Mouse (Mus musculus) embryonic facial prominence, embryonic 15.5 days (tissue): ENCODE results near the gene Gmcl1. TPM values are rescaled to one million over a fixed set of nuclear protein-coding genes. Genes with fewer than 3 reads are reported as not detected.

Source experiments
- ATAC-seq: fragments of 200-750 bp; cut with Nextera tagmentation; 2 replicates; pipeline ENCODE4 v1.8.0; 2017; ENCODE audit warnings: low read depth, moderate TSS enrichment; ENCODE audit not compliant: insufficient number of reproducible peaks, low FRiP score, low TSS enrichment
- H3K27ac ChIP-seq: fragments of 300-500 bp; sonication (generic); replicated peaks from 2 replicates; pipeline ENCODE4 v1.5.1; 2015; ENCODE audit warnings: mild to moderate bottlenecking, inconsistent platforms
- H3K27me3 ChIP-seq: fragments of 300-500 bp; sonication (generic); 2 replicates; pipeline ENCODE4 v1.6.1; 2015; ENCODE audit warnings: inconsistent platforms
- H3K36me3 ChIP-seq: fragments of 300-500 bp; sonication (generic); 2 replicates; pipeline ENCODE4 v1.6.1; 2015; ENCODE audit warnings: mild to moderate bottlenecking, inconsistent platforms
- H3K4me1 ChIP-seq: fragments of 300-500 bp; sonication (generic); 2 replicates; pipeline ENCODE4 v1.6.1; 2015; ENCODE audit warnings: inconsistent platforms
- H3K4me2 ChIP-seq: fragments of 300-500 bp; sonication (generic); replicated peaks from 2 replicates; pipeline ENCODE4 v1.6.1; 2015; ENCODE audit warnings: mild to moderate bottlenecking, inconsistent platforms
- H3K4me3 ChIP-seq: fragments of 300-500 bp; sonication (generic); replicated peaks from 2 replicates; pipeline ENCODE4 v1.5.1; 2015; ENCODE audit warnings: mild to moderate bottlenecking, inconsistent platforms
- H3K9ac ChIP-seq: fragments of 300-500 bp; sonication (generic); 2 replicates; pipeline ENCODE4 v1.6.1; 2015; ENCODE audit warnings: inconsistent platforms
- H3K9me3 ChIP-seq: fragments of 300-500 bp; sonication (generic); replicated peaks from 2 replicates; pipeline ENCODE4 v1.6.1; 2016; ENCODE audit warnings: inconsistent platforms
- WGBS: fragments of 180-500 bp; shearing (Covaris S2); methylation state at CpG from one replicate; pipeline ENCODE4 v1.1.7; 2015; 5-methylcytosine and 5-hydroxymethylcytosine counted together
- polyA plus RNA-seq: library from polyadenylated mRNA; unstranded; fragments of >200 nt; fragmentation: Nextera tagmentation; extraction: Ambion mirVana; gene quantifications from 2 replicates; pipeline ENCODE4 v1.2.1, GENCODE M21; 2015

Gene Gmcl1
- polyA plus RNA-seq, 1 experiment from 2014 or later, result 40.1 TPM

DNA sequence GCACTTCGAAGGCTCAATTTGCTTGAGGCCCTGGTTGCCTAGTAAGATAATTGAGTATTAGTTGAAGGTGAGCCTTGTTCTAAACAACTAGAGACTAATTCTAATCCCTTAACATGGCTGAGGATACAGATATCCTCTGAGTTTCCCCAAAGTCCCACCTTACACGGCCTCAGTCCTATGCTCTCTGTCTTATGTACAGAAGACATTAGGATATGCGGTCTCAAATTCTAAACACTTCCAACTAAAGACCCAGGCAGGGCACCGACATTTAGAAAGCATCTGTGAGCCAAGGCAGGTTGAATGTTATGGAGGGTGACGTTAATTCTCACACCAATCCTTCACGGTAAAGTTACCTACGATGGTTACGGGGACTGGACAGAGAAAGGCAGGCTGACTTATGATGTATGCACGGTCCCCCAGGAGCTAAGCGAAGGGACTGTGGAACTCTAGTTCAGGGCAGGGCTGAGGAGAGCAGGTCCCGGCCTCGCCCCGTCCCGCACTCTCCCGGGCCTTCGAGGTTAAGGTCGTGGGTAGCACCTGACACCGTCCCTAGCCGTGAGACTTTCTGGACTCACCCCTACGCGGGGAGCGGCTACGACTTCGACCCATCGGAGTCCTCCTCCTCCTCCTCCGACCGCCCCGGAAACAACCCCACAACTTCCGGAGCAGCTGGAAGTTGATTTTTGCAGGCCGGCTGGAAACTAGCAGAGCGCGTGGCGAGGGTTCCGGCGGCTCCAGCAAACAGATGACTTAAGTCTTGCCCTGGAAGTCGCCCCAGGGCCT, 49.1 kb downstream of the Gmcl1 start, which contains the start of gene Snrnp27:
Gene Snrnp27 (minus strand): TSS at position 651 of the 783 bp plus-strand sequence.
- Histone ChIP-seq H3K9ac (peak within 1 kb of the TSS; percentile 87), H3K27me3 (no peaks in the 10 kb centered on the region), H3K4me1 (peaks cover 12% of the 10 kb centered on the region; the same call in 1 of the 2 replicates), H3K4me2 (peak within 1 kb of the TSS; percentile 73), H3K9me3 (no peaks in the 10 kb centered on the region), H3K27ac (peak within 1 kb of the TSS; percentile 81), H3K36me3 (peaks cover 34% of the 10 kb centered on the region), H3K4me3 (peak within 1 kb of the TSS; percentile 82)
- peak; percentile 81 for ATAC-seq
- WGBS, result 2% methylated on average over 36 of the region's 36 CpGs

DNA sequence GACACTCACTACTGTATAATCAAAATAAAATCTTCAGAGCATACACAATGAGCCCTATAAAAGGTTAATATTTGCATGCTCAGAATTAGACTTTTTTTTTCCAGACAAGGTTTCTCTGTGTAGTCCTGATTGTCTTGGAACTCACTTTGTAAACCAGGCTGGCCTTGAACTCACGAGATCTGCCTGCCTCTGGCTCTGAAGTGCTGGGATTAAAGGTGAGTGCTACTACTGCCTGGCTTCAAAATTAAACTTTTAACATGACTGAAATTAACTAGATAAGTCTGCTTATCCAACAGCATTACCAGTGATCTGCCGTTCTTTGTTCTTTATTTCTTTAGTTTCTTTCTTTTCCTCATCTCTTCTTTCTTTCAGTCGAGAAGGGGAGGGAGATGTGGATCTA, 51.9 kb downstream of the Gmcl1 start:
- WGBS, result 94% methylated on average over 3 of the region's 3 CpGs
- Histone ChIP-seq H3K4me3 (no peak overlapping the region), H3K9me3 (no peaks in the 10 kb centered on the region), H3K4me2 (no peak overlapping the region), H3K36me3 (peaks cover 61% of the 10 kb centered on the region), H3K27ac (no peak overlapping the region), H3K9ac (no peak overlapping the region; the same call in 1 of the 2 replicates), H3K4me1 (peaks cover 12% of the 10 kb centered on the region; the same call in 1 of the 2 replicates), H3K27me3 (no peaks in the 10 kb centered on the region)
- ATAC-seq, result no peak

DNA sequence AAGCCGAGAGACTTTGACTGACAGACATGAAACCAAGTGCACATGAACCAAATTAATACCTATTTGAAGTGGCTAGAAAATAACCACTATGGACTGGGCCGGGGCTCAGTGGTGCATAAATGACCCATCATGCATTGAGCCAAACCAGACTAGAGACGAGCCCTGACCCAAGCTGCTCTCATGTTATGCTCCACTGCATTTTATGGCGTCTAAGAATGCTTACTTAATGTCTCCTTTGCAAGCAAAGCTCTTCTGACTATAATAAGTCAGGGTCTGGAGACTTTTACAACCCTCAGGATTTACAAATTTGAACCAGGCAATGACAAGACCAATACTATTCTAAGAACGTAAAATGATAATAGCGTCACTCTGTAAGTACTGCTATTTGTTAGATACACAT, 54.8 kb downstream of the Gmcl1 start:
- H3K27me3 ChIP-seq, result no peaks in the 10 kb centered on the region
- H3K4me2 ChIP-seq, result no peak overlapping the region
- H3K36me3 ChIP-seq, result peaks cover 88% of the 10 kb centered on the region
- no peaks in the 10 kb centered on the region for H3K9me3 ChIP-seq
- H3K4me3 ChIP-seq, result no peak overlapping the region
- 0 out of 2 replicates have a peak, but pooled peaks cover 4% of the 10 kb centered on the region for H3K4me1 ChIP-seq
- H3K9ac ChIP-seq, result no peak overlapping the region
- no peak for ATAC-seq
- WGBS, result 85% methylated on average over 6 of the region's 6 CpGs
- no peak overlapping the region for H3K27ac ChIP-seq

DNA sequence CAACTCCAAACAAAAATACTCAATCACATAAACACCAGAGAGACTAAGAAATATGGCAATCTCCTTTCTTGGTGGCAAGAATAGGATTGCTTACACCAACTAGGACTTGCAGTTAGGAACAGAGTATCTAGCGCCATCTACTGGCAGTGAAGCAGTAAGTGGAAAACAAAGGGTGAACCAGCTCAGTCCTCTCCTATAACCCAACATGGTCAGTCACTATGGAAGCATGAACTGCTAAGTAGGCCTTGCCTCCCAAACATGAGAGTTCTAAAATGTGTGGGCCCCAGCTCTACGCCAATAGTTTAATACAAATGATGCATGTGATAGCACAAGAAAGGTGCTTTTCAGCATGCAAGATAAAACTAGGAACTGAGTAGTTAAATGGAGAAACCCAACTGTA, 62.3 kb downstream of the Gmcl1 start:
- no peak overlapping the region for H3K9ac ChIP-seq
- H3K27ac ChIP-seq, result no peak overlapping the region
- ATAC-seq, result no peak
- 12% methylated on average over 2 of the region's 2 CpGs for WGBS
- H3K4me2 ChIP-seq, result no peak overlapping the region
- H3K4me1 ChIP-seq, result peaks cover 21% of the 10 kb centered on the region
- H3K9me3 ChIP-seq, result no peaks in the 10 kb centered on the region
- H3K4me3 ChIP-seq, result no peak overlapping the region
- H3K27me3 ChIP-seq, result no peaks in the 10 kb centered on the region
- H3K36me3 ChIP-seq, result peaks cover 52% of the 10 kb centered on the region

DNA sequence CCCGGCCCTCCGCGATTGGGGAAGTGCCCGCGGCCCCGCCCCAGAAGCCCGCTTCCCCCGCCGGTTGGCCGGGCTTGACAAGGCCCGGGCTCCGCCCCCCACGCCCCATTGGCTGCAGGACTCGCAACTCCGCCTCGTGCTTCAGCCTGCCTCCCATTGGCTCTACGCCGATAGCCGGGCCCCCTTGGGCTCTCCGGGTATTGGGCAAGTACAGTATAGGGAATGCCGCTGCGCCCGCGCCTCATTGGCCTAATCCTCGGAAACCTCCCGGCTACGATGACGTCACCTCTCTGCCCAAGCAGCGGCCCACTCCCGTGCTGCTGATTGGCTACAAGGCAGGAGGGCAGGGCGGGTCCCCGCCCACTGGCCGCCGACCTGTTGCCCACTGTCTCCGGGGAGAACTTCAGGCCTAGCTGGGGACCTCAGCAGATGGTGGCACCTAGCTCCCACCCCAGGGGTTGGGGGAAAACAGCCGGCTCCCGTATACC, 63.9 kb downstream of the Gmcl1 start:
- WGBS, result 2% methylated on average over 37 of the region's 37 CpGs
- H3K4me3 ChIP-seq, result peak overlapping the region; percentile 94
- peak; percentile 100 for ATAC-seq

DNA sequence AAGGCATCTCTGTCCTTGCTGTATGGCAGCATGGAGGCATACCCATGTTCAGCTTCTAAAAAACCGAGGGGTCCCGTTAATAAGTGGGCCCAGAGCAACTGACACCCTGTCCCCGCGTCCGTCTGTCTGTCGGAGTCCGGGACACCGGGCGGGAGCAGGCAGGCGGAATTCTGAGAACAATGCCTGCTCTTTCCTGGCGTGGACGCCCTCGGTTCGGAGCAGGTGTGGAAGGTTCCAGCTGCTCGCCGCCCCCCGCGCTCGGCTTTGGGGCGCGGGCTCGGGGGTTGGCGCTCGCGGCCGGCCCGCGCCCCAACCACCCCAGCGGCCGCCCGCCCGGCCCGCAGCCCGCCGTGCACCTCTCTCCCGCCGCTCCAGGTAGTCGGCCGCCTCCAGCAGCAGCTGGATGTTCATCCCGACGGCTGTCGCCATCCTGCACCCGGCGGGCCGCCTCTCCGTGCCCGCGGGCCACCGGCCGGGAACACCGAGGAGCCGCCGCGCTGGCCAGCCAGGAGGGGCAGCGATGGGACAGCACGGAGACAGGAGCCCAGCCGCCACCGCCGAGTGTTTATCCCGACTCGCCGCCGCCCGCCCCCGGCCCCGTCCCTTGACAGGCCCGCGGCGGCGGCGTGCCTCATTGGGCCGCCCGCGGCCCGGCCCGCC, 64.5 kb downstream of the Gmcl1 start, which contains the start of gene Mxd1:
Gene Mxd1 (minus strand): TSS at position 582 of the 660 bp plus-strand sequence.
- Histone ChIP-seq H3K4me1 (peaks cover 21% of the 10 kb centered on the region), H3K27ac (peak within 1 kb of the TSS; percentile 75), H3K27me3 (no peaks in the 10 kb centered on the region), H3K36me3 (peaks cover 33% of the 10 kb centered on the region), H3K9me3 (no peaks in the 10 kb centered on the region), H3K9ac (peak within 1 kb of the TSS; percentile 82), H3K4me2 (peak within 1 kb of the TSS; percentile 89), H3K4me3 (peak within 1 kb of the TSS; percentile 94)
- WGBS, result under 1% methylated on average over 75 of the region's 76 CpGs
- ATAC-seq, result 0 out of 2 replicates have a peak, but pooled peaks have one; percentile 0

More for the DNA sequence above, 63.9 kb downstream of the Gmcl1 start:
- H3K9ac ChIP-seq, result peak overlapping the region; percentile 82
- peaks cover 21% of the 10 kb centered on the region for H3K4me1 ChIP-seq
- H3K27me3 ChIP-seq, result no peaks in the 10 kb centered on the region
- H3K27ac ChIP-seq, result peak overlapping the region; percentile 75
- H3K36me3 ChIP-seq, result peaks cover 38% of the 10 kb centered on the region
- H3K4me2 ChIP-seq, result peak overlapping the region; percentile 89
- H3K9me3 ChIP-seq, result no peaks in the 10 kb centered on the region

DNA sequence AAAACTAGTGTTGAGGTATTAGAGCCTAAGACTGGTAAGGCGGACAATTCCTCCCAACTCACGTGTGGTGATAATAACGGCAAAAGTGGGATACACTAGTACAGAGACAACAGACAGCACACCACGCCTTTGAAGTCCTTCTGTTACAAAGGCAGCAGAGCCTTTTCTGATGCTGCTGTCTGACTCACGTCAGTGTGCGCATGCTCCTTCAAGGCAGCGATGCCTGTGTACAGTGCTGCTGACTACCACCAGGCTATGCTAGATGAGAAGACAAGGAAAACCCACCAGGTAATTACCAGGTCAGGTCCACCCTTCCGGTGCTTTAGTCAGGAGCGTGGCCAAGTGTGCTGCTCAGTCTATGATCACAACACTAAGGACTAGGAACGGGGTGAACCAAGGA, 66.1 kb downstream of the Gmcl1 start:
- Histone ChIP-seq H3K27me3 (no peaks in the 10 kb centered on the region), H3K4me2 (no peak overlapping the region), H3K36me3 (peaks cover 34% of the 10 kb centered on the region), H3K9ac (no peak overlapping the region), H3K9me3 (no peaks in the 10 kb centered on the region), H3K4me1 (peaks cover 21% of the 10 kb centered on the region), H3K4me3 (no peak overlapping the region), H3K27ac (no peak overlapping the region)
- 86% methylated on average over 10 of the region's 10 CpGs for WGBS
- no peak for ATAC-seq

DNA sequence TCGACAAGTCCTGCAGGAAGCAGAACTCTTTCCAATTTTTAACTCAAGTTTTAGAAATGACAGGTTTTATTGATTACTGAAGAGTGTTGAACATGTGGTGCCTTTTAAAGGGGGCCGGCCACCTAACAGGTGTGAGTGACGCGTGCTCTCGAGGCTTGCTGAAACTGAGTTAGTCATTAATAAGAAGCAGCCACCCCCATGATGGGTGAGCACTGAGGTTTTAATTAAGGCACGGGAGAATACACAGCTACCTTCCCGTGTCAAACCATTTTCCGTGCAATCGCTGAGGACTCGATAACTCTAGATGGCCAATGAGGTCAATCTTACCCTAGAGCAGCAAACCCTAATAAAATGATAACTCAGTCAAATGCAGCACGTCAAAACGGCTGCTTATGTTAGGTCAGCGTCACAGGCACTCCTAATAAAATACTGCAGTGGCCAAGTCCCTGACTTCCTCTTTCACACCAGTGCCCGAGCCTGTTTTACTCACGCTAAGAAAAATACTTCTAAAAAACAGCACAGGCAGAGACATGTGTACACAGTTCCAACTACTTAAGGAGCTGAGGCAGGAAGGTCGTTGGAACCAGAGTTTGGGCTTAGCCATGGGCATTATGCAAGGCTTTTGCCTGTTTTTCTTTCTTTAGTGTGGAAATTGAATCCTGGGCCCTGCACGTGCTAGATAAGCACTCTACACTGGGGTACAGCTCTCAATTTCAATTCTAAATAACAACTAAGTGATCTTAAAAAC, 67.4 kb downstream of the Gmcl1 start:
- H3K27ac ChIP-seq, result no peak overlapping the region
- H3K9ac ChIP-seq, result no peak overlapping the region
- H3K4me3 ChIP-seq, result no peak overlapping the region
- no peak overlapping the region for H3K4me2 ChIP-seq
- no peak for ATAC-seq
- no peaks in the 10 kb centered on the region for H3K27me3 ChIP-seq
- 70% methylated on average over 17 of the region's 17 CpGs for WGBS
- H3K9me3 ChIP-seq, result no peaks in the 10 kb centered on the region
- peaks cover 34% of the 10 kb centered on the region for H3K36me3 ChIP-seq
- peaks cover 21% of the 10 kb centered on the region for H3K4me1 ChIP-seq

DNA sequence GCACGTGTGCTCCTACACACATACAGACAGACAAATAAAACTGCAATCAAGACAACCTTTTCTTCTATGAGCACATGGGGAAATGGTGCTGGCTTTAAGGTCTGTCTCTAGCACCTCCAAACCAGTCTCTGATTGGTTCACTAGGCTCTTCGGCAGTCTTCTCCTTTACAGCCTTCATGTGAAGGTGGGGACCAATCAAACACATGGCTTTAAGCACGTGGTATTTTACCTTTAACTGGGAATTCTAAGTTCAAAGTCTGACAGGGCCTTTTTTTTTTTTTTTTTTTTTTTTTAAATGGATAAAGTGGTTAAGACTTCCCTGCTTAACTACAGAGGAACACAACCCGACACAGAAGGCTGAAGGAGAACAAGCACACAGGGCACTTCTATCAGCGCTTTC, 68.1 kb downstream of the Gmcl1 start:
- 82% methylated on average over 5 of the region's 5 CpGs for WGBS

DNA sequence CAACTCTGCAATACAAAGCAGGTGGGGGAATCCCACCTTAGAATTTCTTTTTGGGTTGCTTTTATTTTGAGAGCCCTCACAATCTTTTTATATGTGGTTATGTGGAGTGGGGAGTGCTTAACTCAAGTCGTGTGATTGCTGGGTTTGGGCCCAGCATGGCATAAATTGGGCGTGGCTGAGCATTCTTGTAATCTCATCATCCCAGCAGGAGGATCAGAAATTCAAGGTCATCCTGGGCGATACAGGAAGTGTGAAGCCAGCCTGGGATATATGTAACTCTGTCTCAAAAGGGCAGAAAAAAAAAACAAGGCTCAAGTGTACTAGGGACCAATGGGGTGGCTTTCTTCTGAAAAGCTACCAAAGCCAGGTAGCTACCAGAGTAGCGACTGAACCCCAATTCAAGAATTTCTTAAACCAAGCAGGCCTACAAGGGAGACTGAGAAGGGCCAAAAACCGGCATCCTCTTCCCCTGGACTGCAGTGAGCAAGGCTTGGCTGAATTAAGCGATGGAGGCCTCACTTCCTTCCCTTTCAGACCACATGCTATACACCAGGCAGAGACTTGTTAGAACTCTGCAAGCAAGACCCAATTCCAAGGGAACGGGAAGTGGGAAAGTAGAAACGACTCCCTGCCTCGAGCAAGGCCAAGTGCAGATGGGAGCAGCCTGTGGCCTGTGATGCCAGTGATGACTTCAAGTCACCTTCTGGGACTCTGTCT, 72.9 kb downstream of the Gmcl1 start:
- Histone ChIP-seq H3K4me1 (0 out of 2 replicates have a peak, but pooled peaks cover 3% of the 10 kb centered on the region), H3K4me3 (no peak overlapping the region), H3K36me3 (peaks cover 57% of the 10 kb centered on the region), H3K9me3 (no peaks in the 10 kb centered on the region), H3K27ac (no peak overlapping the region), H3K4me2 (no peak overlapping the region), H3K27me3 (no peaks in the 10 kb centered on the region), H3K9ac (no peak overlapping the region)
- 80% methylated on average over 9 of the region's 9 CpGs for WGBS
- ATAC-seq, result no peak

More for the DNA sequence above, 68.1 kb downstream of the Gmcl1 start:
- H3K27ac ChIP-seq, result no peak overlapping the region
- H3K9me3 ChIP-seq, result no peaks in the 10 kb centered on the region
- H3K36me3 ChIP-seq, result peaks cover 40% of the 10 kb centered on the region
- H3K9ac ChIP-seq, result no peak overlapping the region
- ATAC-seq, result no peak
- no peaks in the 10 kb centered on the region for H3K27me3 ChIP-seq
- no peak overlapping the region for H3K4me2 ChIP-seq
- no peak overlapping the region for H3K4me3 ChIP-seq
- peaks cover 21% of the 10 kb centered on the region for H3K4me1 ChIP-seq
